Mouse (Mus musculus): Measurements from ENCODE around the gene Dnm3.

DNA sequence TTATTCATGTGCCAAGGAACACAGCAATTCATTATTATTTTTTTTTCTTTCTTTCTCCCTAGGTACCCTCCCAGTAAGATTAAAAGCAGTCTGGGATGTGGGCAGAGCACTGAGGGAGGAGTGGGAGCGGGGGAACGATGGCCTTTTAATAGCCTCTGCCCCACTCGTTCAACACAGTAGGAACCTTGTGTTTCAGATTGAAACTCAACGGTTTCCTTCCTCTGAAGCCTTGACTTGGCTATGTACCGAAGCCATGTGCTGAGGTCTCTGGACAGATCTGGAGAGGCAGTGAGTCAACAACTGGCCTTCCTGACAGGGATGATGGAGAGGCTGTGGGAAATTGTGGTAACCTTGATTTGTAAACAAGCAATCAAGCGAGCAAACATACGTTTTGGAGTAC, 438.0 kb downstream of the Dnm3 start:
- no peak for TF ChIP-seq CTCF (conservative IDR thresholded peaks at IDR 0.05; ENCODE audit: insufficient read depth, insufficient read length, low read depth, low read length)
- no peak for TF ChIP-seq POLR2A (IDR thresholded peaks at IDR 0.05; ENCODE audit: low read depth, low read length)

Measured in kidney, adult 2 months (tissue).